Mouse (Mus musculus) embryonic facial prominence, embryonic 15.5 days (tissue): ENCODE measurements around the gene Ak1. TPM values are rescaled to one million over a fixed set of nuclear protein-coding genes. Genes with fewer than 3 reads are reported as not detected.

Source experiments
- ATAC-seq: fragments of 200-750 bp; cut with Nextera tagmentation; 2 replicates; pipeline ENCODE4 v1.8.0; 2017; ENCODE audit warnings: low read depth, moderate TSS enrichment; ENCODE audit not compliant: insufficient number of reproducible peaks, low FRiP score, low TSS enrichment
- H3K27ac ChIP-seq: fragments of 300-500 bp; sonication (generic); replicated peaks from 2 replicates; pipeline ENCODE4 v1.5.1; 2015; ENCODE audit warnings: mild to moderate bottlenecking, inconsistent platforms
- H3K27me3 ChIP-seq: fragments of 300-500 bp; sonication (generic); 2 replicates; pipeline ENCODE4 v1.6.1; 2015; ENCODE audit warnings: inconsistent platforms
- H3K36me3 ChIP-seq: fragments of 300-500 bp; sonication (generic); 2 replicates; pipeline ENCODE4 v1.6.1; 2015; ENCODE audit warnings: mild to moderate bottlenecking, inconsistent platforms
- H3K4me1 ChIP-seq: fragments of 300-500 bp; sonication (generic); 2 replicates; pipeline ENCODE4 v1.6.1; 2015; ENCODE audit warnings: inconsistent platforms
- H3K4me2 ChIP-seq: fragments of 300-500 bp; sonication (generic); replicated peaks from 2 replicates; pipeline ENCODE4 v1.6.1; 2015; ENCODE audit warnings: mild to moderate bottlenecking, inconsistent platforms
- H3K4me3 ChIP-seq: fragments of 300-500 bp; sonication (generic); replicated peaks from 2 replicates; pipeline ENCODE4 v1.5.1; 2015; ENCODE audit warnings: mild to moderate bottlenecking, inconsistent platforms
- H3K9ac ChIP-seq: fragments of 300-500 bp; sonication (generic); 2 replicates; pipeline ENCODE4 v1.6.1; 2015; ENCODE audit warnings: inconsistent platforms
- H3K9me3 ChIP-seq: fragments of 300-500 bp; sonication (generic); replicated peaks from 2 replicates; pipeline ENCODE4 v1.6.1; 2016; ENCODE audit warnings: inconsistent platforms
- WGBS: fragments of 180-500 bp; shearing (Covaris S2); methylation state at CpG from one replicate; pipeline ENCODE4 v1.1.7; 2015; 5-methylcytosine and 5-hydroxymethylcytosine counted together
- polyA plus RNA-seq: library from polyadenylated mRNA; unstranded; fragments of >200 nt; fragmentation: Nextera tagmentation; extraction: Ambion mirVana; gene quantifications from 2 replicates; pipeline ENCODE4 v1.2.1, GENCODE M21; 2015

Ak1 gene
- polyA plus RNA-seq, 1 experiment from 2014 or later = 67.9 TPM

GRCm38 (mm10) chr2:32642813-32643212 lies 21.3 kb downstream of the Ak1 start:
- Histone ChIP-seq H3K4me3 (no peak overlapping the region), H3K27me3 (no peaks in the 10 kb centered on the region), H3K27ac (no peak overlapping the region), H3K4me2 (no peak overlapping the region), H3K4me1 (peaks cover 44% of the 10 kb centered on the region), H3K9me3 (no peaks in the 10 kb centered on the region), H3K36me3 (no peaks in the 10 kb centered on the region), H3K9ac (no peak overlapping the region)
- no peak for ATAC-seq
- 55% methylated on average over 7 of the region's 7 CpGs for WGBS

GRCm38 (mm10) chr2:32644083-32644482 lies 22.5 kb downstream of the Ak1 start:
- ATAC-seq = no peak
- Histone ChIP-seq H3K4me2 (no peak overlapping the region), H3K27ac (no peak overlapping the region)

GRCm38 (mm10) chr2:32644799-32645475 lies 23.4 kb downstream of the Ak1 start:
- Histone ChIP-seq H3K9me3 (no peaks in the 10 kb centered on the region), H3K4me3 (no peak overlapping the region), H3K27me3 (no peaks in the 10 kb centered on the region), H3K4me1 (peaks cover 48% of the 10 kb centered on the region), H3K27ac (0 out of 2 replicates have a peak overlapping the region, but pooled peaks have one; percentile 85), H3K9ac (no peak overlapping the region), H3K4me2 (no peak overlapping the region), H3K36me3 (no peaks in the 10 kb centered on the region)
- ATAC-seq = no peak
- 85% methylated on average over 8 of the region's 8 CpGs for WGBS

More at GRCm38 (mm10) chr2:32644083-32644482, 22.5 kb downstream of the Ak1 start:
- Histone ChIP-seq H3K4me1 (peaks cover 47% of the 10 kb centered on the region), H3K27me3 (no peaks in the 10 kb centered on the region), H3K9me3 (no peaks in the 10 kb centered on the region), H3K36me3 (no peaks in the 10 kb centered on the region), H3K4me3 (no peak overlapping the region), H3K9ac (no peak overlapping the region)
- WGBS = 72% methylated on average over 9 of the region's 9 CpGs

GRCm38 (mm10) chr2:32645647-32646046 lies 24.1 kb downstream of the Ak1 start:
- WGBS = 70% methylated on average over 3 of the region's 3 CpGs

GRCm38 (mm10) chr2:32646379-32647056 lies 25.0 kb downstream of the Ak1 start, which contains the start of gene Eng:
TSS of gene Eng (plus strand) at chr2:32646595.
- no peaks in the 10 kb centered on the region for H3K9me3 ChIP-seq
- H3K27ac ChIP-seq = peak within 1 kb of the TSS; percentile 85
- no peaks in the 10 kb centered on the region for H3K27me3 ChIP-seq
- H3K9ac ChIP-seq = peak within 1 kb of the TSS; percentile 45
- peak within 1 kb of the TSS; percentile 52 for H3K4me2 ChIP-seq
- H3K4me1 ChIP-seq = peaks cover 48% of the 10 kb centered on the region
- H3K4me3 ChIP-seq = peak within 1 kb of the TSS; percentile 48
- H3K36me3 ChIP-seq = no peaks in the 10 kb centered on the region
- ATAC-seq = peak; percentile 82
- 50% methylated on average over 31 of the region's 31 CpGs for WGBS

More at GRCm38 (mm10) chr2:32645647-32646046, 24.1 kb downstream of the Ak1 start:
- no peak overlapping the region for H3K4me2 ChIP-seq
- H3K9me3 ChIP-seq = no peaks in the 10 kb centered on the region
- H3K4me3 ChIP-seq = no peak overlapping the region
- ATAC-seq = no peak
- H3K27ac ChIP-seq = peak overlapping the region; percentile 85
- H3K9ac ChIP-seq = no peak overlapping the region
- no peaks in the 10 kb centered on the region for H3K36me3 ChIP-seq
- peaks cover 48% of the 10 kb centered on the region for H3K4me1 ChIP-seq
- no peaks in the 10 kb centered on the region for H3K27me3 ChIP-seq

GRCm38 (mm10) chr2:32647366-32647765 lies 25.8 kb downstream of the Ak1 start:
- ATAC-seq = no peak
- 72% methylated on average over 7 of the region's 7 CpGs for WGBS
- H3K4me2 ChIP-seq = peak overlapping the region; percentile 52
- H3K4me1 ChIP-seq = peaks cover 47% of the 10 kb centered on the region
- no peak overlapping the region for H3K27ac ChIP-seq
- no peaks in the 10 kb centered on the region for H3K36me3 ChIP-seq
- peak overlapping the region; percentile 45; the same call in 1 of the 2 replicates for H3K9ac ChIP-seq
- no peaks in the 10 kb centered on the region for H3K27me3 ChIP-seq
- no peaks in the 10 kb centered on the region for H3K9me3 ChIP-seq
- peak overlapping the region; percentile 48 for H3K4me3 ChIP-seq

- Histone ChIP-seq H3K4me3 (no peak overlapping the region), H3K4me1 (peaks cover 32% of the 10 kb centered on the region), H3K27ac (no peak overlapping the region), H3K27me3 (no peaks in the 10 kb centered on the region), H3K9me3 (no peaks in the 10 kb centered on the region), H3K4me2 (no peak overlapping the region), H3K9ac (no peak overlapping the region), H3K36me3 (0 out of 2 replicates have a peak, but pooled peaks cover 13% of the 10 kb centered on the region)
- WGBS = 39% methylated on average over 7 of the region's 7 CpGs
- no peak for ATAC-seq
Observed at GRCm38 (mm10) chr2:32653764-32654163, 32.2 kb downstream of the Ak1 start.

GRCm38 (mm10) chr2:32654743-32655393 lies 33.3 kb downstream of the Ak1 start:
- ATAC-seq = no peak
- no peak overlapping the region for H3K4me2 ChIP-seq
- WGBS = 56% methylated on average over 14 of the region's 14 CpGs

GRCm38 (mm10) chr2:32655394-32655744 lies 33.8 kb downstream of the Ak1 start:
- WGBS = 67% methylated on average over 3 of the region's 3 CpGs
- no peak for ATAC-seq
- Histone ChIP-seq H3K9ac (no peak overlapping the region), H3K36me3 (0 out of 2 replicates have a peak, but pooled peaks cover 13% of the 10 kb centered on the region), H3K9me3 (no peaks in the 10 kb centered on the region), H3K4me2 (no peak overlapping the region), H3K4me3 (no peak overlapping the region), H3K27me3 (no peaks in the 10 kb centered on the region), H3K27ac (peak overlapping the region; percentile 71), H3K4me1 (peaks cover 29% of the 10 kb centered on the region)

More at GRCm38 (mm10) chr2:32654743-32655393, 33.3 kb downstream of the Ak1 start:
- no peaks in the 10 kb centered on the region for H3K9me3 ChIP-seq
- no peak overlapping the region for H3K4me3 ChIP-seq
- H3K36me3 ChIP-seq = 0 out of 2 replicates have a peak, but pooled peaks cover 13% of the 10 kb centered on the region
- H3K9ac ChIP-seq = 0 out of 2 replicates have a peak overlapping the region, but pooled peaks have one; percentile 5
- H3K4me1 ChIP-seq = peaks cover 29% of the 10 kb centered on the region
- H3K27me3 ChIP-seq = no peaks in the 10 kb centered on the region
- H3K27ac ChIP-seq = peak overlapping the region; percentile 71

GRCm38 (mm10) chr2:32655826-32656225 lies 34.3 kb downstream of the Ak1 start:
- 33% methylated on average over 12 of the region's 12 CpGs for WGBS
- ATAC-seq = peak; percentile 64; the same call in 1 of the 2 replicates

GRCm38 (mm10) chr2:32658873-32659272 lies 37.3 kb downstream of the Ak1 start:
- H3K4me1 ChIP-seq = peaks cover 37% of the 10 kb centered on the region
- WGBS = 94% methylated on average over 2 of the region's 2 CpGs

More at GRCm38 (mm10) chr2:32655826-32656225, 34.3 kb downstream of the Ak1 start:
- Histone ChIP-seq H3K27me3 (no peaks in the 10 kb centered on the region), H3K4me2 (no peak overlapping the region), H3K4me3 (no peak overlapping the region), H3K9me3 (no peaks in the 10 kb centered on the region), H3K36me3 (0 out of 2 replicates have a peak, but pooled peaks cover 13% of the 10 kb centered on the region), H3K4me1 (peaks cover 29% of the 10 kb centered on the region), H3K9ac (no peak overlapping the region), H3K27ac (peak overlapping the region; percentile 71)

More at GRCm38 (mm10) chr2:32658873-32659272, 37.3 kb downstream of the Ak1 start:
- Histone ChIP-seq H3K4me2 (no peak overlapping the region), H3K9ac (no peak overlapping the region), H3K27ac (no peak overlapping the region), H3K9me3 (no peaks in the 10 kb centered on the region), H3K36me3 (0 out of 2 replicates have a peak, but pooled peaks cover 20% of the 10 kb centered on the region), H3K27me3 (no peaks in the 10 kb centered on the region), H3K4me3 (no peak overlapping the region)
- no peak for ATAC-seq
